Mouse (Mus musculus): ENCODE data around the gene Parvb. TPM values are rescaled to one million over a fixed set of nuclear protein-coding genes. Genes with fewer than 3 reads are reported as not detected.

The Parvb gene
- total RNA-seq, 2 experiments from 2014 or later, result 54.4 to 64.5 TPM

- DNase-seq, result no peak
- intact Hi-C loops (cut with DNase I; ENCODE audit: low total_unique reads), result no loop called here
Observed at GRCm38 (mm10) chr15:84247309-84247708, 15.5 kb downstream of the Parvb start.

- peak; percentile 68 for DNase-seq
- intact Hi-C loops (cut with DNase I; ENCODE audit: low total_unique reads), result no loop called here
Observed at GRCm38 (mm10) chr15:84251227-84251626, 19.4 kb downstream of the Parvb start.

DNA sequence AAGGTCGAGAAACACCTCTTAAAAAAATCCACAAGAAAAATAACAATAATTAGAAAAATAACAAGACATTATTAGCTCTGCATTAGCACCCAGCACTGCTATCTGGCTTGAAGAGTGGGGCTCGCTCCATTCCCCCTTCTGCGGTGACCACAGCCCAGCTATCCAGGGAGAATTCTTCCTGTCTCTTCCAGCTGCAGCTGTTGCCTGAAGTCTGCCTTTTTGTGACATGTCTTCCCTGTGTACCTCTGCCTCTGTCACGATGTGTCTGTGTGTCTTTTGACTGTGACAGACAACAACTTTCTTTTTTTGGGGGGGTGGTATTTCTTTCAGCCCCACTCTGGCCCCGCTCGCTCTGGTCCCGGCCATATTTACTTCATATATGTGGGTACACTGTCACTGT lies 20.8 kb downstream of the Parvb start:
- intact Hi-C loops (cut with DNase I; ENCODE audit: low total_unique reads), result no loop called here

GRCm38 (mm10) chr15:84253757-84254156 lies 21.9 kb downstream of the Parvb start:
- intact Hi-C loops (cut with DNase I; ENCODE audit: low total_unique reads), result no loop called here
- no peak for DNase-seq

More for the DNA sequence above, 20.8 kb downstream of the Parvb start:
- no peak for DNase-seq

DNA sequence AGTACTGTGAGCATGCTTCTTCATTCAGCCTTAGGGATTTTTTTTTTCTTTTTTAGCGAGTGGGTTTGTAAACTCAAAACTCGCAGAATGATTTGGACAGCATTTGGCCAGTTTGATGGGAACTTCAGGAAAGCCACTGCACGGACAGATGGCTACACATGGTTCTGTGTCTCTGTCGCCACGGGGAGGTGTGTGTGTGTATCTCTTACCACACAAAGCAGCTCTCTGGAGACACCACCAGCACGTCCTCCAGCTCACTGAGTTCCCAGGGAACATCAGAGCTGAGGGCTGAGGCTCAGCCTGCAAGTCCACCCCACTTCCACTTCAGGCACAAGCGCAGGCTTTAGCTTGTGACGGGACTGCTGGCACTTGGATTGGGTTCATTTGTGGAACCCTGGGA lies 22.5 kb downstream of the Parvb start:
- no peak for DNase-seq
- intact Hi-C loops (cut with DNase I; ENCODE audit: low total_unique reads), result no loop called here

DNA sequence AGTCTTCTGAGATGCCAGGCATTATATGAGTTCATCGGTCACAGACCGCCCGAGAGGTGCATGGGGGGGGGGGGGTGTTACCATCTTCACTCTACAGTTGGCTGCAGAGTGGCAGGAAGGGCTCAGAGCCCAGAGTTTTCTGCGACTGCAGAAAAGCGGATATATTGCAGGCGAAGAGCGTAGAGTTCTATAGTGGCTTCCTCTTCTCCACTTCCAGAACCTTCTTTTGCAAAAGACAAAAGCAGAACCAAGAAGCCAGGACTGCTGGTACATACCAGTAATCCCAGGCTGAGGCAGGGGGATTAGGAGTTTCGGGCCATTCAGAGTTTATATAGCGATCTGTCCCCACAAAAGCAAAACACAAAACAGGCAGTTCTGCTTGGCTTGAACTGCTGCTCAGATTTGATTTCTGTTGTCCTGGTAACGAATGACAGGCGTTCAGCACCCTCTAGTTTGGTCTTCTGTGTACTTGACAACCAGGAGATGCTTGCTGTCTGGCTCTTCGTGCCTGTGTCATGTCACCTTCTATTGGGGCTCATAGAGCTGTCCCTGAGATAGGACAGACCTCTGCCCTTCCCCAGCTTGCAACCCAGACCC lies 24.5 kb downstream of the Parvb start:
- no peak for DNase-seq
- intact Hi-C loops (cut with DNase I; ENCODE audit: low total_unique reads), result loop anchor here (5.0 kb wide), 1 partner anchor 356 kb away; no protein-coding TSS in a partner anchor

GRCm38 (mm10) chr15:84256864-84257263 lies 25.0 kb downstream of the Parvb start:
- no peak for DNase-seq
- intact Hi-C loops (cut with DNase I; ENCODE audit: low total_unique reads), result loop anchor here (5.0 kb wide), 1 partner anchor 355 kb away; no protein-coding TSS in a partner anchor

GRCm38 (mm10) chr15:84258602-84259355 lies 26.9 kb downstream of the Parvb start:
- no peak for DNase-seq

DNA sequence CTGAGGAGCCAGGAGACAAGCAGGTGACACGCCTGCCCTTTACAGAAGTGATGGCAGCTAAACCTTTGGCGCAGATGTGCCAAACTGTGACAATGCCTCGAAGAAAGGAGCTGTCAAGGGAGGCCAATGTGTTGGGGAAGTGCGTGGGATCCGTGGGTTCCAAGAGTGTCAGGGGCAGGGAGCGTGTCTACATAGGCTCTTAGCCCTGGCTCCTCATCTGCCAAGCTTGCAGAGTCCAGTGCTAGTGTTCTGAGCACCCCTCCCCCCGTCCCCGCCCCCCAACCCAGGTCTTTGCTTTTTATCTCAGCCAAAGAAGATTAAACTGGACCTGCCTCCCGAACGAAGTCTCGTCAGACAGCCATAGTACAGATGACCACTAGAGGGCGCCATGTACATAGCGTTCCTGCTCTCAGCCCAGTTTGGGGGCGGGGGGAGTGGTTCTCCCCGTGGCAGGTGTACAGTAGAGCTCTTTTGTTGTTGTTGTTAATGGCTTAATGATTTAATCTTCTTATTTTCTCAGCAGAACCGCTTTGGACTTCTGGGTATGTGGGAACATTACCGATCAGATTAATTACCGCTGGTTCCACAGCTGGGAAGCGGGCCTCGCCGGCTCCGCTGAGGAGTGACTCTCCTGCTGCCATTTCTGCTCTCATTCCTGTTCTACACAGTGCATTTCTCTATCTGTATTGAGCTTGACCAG lies 28.4 kb downstream of the Parvb start:
- DNase-seq, result peak; percentile 76
- intact Hi-C loops (cut with DNase I; ENCODE audit: low total_unique reads), result loop anchor here (5.0 kb wide), 1 partner anchor 367 kb away; no protein-coding TSS in a partner anchor

More at GRCm38 (mm10) chr15:84258602-84259355, 26.9 kb downstream of the Parvb start:
- intact Hi-C loops (cut with DNase I; ENCODE audit: low total_unique reads), result loop anchor here (5.0 kb wide), 1 partner anchor 354 kb away; no protein-coding TSS in a partner anchor

GRCm38 (mm10) chr15:84262630-84263029 lies 30.8 kb downstream of the Parvb start:
- intact Hi-C loops (cut with DNase I; ENCODE audit: low total_unique reads), result loop anchor here (5.0 kb wide), 1 partner anchor 365 kb away; no protein-coding TSS in a partner anchor
- no peak for DNase-seq

GRCm38 (mm10) chr15:84263573-84263972 lies 31.7 kb downstream of the Parvb start:
- intact Hi-C loops (cut with DNase I; ENCODE audit: low total_unique reads), result loop anchor here (5.0 kb wide), 1 partner anchor 364 kb away; no protein-coding TSS in a partner anchor
- no peak for DNase-seq

GRCm38 (mm10) chr15:84265141-84265540 lies 33.3 kb downstream of the Parvb start:
- DNase-seq, result no peak
- intact Hi-C loops (cut with DNase I; ENCODE audit: low total_unique reads), result no loop called here

DNA sequence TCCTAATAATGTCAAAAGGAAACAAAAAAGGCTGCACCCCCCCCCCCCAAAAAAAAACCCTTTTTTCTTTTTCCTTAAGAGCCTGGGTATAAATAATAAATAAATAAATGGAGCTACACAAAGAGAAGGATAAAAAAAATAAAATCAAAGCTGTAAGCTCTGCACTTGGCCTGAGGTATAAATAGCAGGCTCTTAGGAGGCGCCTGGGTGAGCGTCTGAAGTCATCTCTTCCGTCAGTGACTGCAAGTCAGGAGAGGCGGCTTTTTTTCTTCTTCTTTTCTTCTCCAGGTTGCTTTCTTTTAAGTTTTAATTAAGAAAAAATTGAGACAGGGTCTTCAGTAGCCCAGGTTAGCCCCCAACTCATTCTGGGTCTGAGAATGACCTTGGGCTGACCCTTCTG lies 34.4 kb downstream of the Parvb start:
- DNase-seq, result no peak
- intact Hi-C loops (cut with DNase I; ENCODE audit: low total_unique reads), result no loop called here

- intact Hi-C loops (cut with DNase I; ENCODE audit: low total_unique reads), result no loop called here
Observed at GRCm38 (mm10) chr15:84267720-84268260, 35.9 kb downstream of the Parvb start.

GRCm38 (mm10) chr15:84269107-84269633 lies 37.3 kb downstream of the Parvb start:
- intact Hi-C loops (cut with DNase I; ENCODE audit: low total_unique reads), result no loop called here
- DNase-seq, result no peak

More at GRCm38 (mm10) chr15:84267720-84268260, 35.9 kb downstream of the Parvb start:
- no peak for DNase-seq

- DNase-seq, result no peak
- intact Hi-C loops (cut with DNase I; ENCODE audit: low total_unique reads), result no loop called here
Observed at GRCm38 (mm10) chr15:84270032-84270431, 38.2 kb downstream of the Parvb start.

- peak; percentile 34 for DNase-seq
- intact Hi-C loops (cut with DNase I; ENCODE audit: low total_unique reads), result no loop called here
Observed at GRCm38 (mm10) chr15:84270463-84270862, 38.6 kb downstream of the Parvb start.

DNA sequence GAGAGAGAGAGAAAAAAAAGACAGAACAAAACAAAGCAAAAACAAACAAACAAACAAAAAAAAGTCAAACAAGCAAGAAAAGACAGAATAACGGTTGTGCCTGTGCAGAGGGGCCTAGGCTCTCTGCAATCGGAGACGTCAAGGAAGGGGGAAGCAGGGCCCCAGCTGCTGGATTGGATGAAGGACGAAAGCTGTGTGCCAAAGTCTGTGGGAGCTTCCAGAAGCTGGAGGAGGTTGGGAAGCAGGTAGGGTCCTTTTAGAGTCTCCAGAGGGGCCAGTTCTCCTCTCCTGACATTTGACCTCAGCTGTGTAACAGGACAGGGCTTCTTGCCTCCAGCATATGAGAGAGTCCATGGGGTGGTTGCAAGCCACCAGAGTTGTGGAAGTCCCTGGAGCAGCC lies 44.2 kb downstream of the Parvb start:
- no peak for DNase-seq
- intact Hi-C loops (cut with DNase I; ENCODE audit: low total_unique reads), result no loop called here

- intact Hi-C loops (cut with DNase I; ENCODE audit: low total_unique reads), result no loop called here
- no peak for DNase-seq
Observed at GRCm38 (mm10) chr15:84278091-84278490, 46.2 kb downstream of the Parvb start.

GRCm38 (mm10) chr15:84278656-84279055 lies 46.8 kb downstream of the Parvb start:
- intact Hi-C loops (cut with DNase I; ENCODE audit: low total_unique reads), result no loop called here
- no peak for DNase-seq
